In the genomic region with DNA sequence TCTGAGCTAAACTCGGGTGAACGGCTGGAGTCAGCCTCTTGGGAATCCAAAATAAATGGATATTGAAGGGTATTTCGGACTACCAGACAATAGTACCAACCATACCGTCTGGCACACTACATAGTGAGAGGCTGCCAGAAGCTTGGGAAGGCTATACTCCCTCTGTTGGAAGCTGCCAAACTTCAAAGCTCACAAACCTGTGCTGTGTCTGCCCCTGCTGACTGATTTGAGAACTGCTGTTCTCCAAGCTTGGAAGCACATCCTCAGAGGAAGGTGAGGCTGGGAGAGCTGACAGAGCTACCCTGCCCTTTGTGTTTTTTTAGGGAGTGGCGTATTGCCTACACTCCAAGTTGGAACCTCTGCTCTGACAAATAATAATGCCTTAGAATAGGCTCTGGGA, we compare ENCODE assay signal across 12 mouse cellular contexts.
DNase-seq lines count a peak whose midpoint lies in the region; ATAC-seq and TF ChIP-seq lines count a peak whose summit lies in the region.
"Had no signal": no experiment of that assay in that cellular context is flagged by ENCODE, and none has a peak within 500 bp of the region (broad histone marks: within the 10 kb centered on the region; RNA-seq: fewer than 3 reads in every experiment).

No protein-coding gene starts in this region.

- no peak overlapping the region for H3K4me2 ChIP-seq in heart, embryonic 12.5 days
- no peak overlapping the region for H3K4me2 ChIP-seq in midbrain, embryonic 14.5 days (ENCODE audit: low read length)
- H3K4me2 ChIP-seq in midbrain, embryonic 11.5 days, result no peak overlapping the region
- H3K4me2 ChIP-seq: hindbrain, embryonic 13.5 days; midbrain, embryonic 12.5 days had no signal

- no peaks in the 10 kb centered on the region for H3K79me2 ChIP-seq in heart, adult 2 months (replicated peaks; ENCODE audit: control insufficient read depth, insufficient read depth, low read length)

- 73% methylated on average over 5 of the region's 5 CpGs for WGBS in heart, adult 2 months
- 66% methylated on average over 5 of the region's 5 CpGs for WGBS in heart, embryonic 12.5 days
- 76% methylated on average over 5 of the region's 5 CpGs for WGBS in midbrain, embryonic 14.5 days
- 75% methylated on average over 5 of the region's 5 CpGs for WGBS in midbrain, embryonic 11.5 days

- H3K27me3 ChIP-seq in heart, adult 2 months (ENCODE audit: control insufficient read depth, insufficient read depth, low read length), result no peaks in the 10 kb centered on the region
- no peaks in the 10 kb centered on the region for H3K27me3 ChIP-seq in heart, embryonic 12.5 days (replicated peaks)
- no peaks in the 10 kb centered on the region for H3K27me3 ChIP-seq in midbrain, embryonic 14.5 days (ENCODE audit: control insufficient read depth, insufficient read depth, low read length)
- no peaks in the 10 kb centered on the region for H3K27me3 ChIP-seq in midbrain, embryonic 11.5 days (ENCODE audit: control insufficient read depth, insufficient read depth, low read length)
- H3K27me3 ChIP-seq: hindbrain, embryonic 13.5 days; midbrain, embryonic 12.5 days had no signal

- no peak overlapping the region for H3K9ac ChIP-seq in heart, adult 2 months (ENCODE audit: low read depth, low read length)
- H3K9ac ChIP-seq in heart, embryonic 12.5 days, result no peak overlapping the region
- H3K9ac ChIP-seq in midbrain, embryonic 14.5 days (replicated peaks; ENCODE audit: low read length), result no peak overlapping the region
- H3K9ac ChIP-seq in midbrain, embryonic 11.5 days (ENCODE audit: low read length), result no peak overlapping the region
- H3K9ac ChIP-seq: hindbrain, embryonic 13.5 days; midbrain, embryonic 12.5 days had no signal

- no peak overlapping the region for H3K27ac ChIP-seq in heart, adult 2 months
- H3K27ac ChIP-seq in heart, embryonic 12.5 days (ENCODE audit: poor library complexity, severe bottlenecking), result no peak overlapping the region
- no peak overlapping the region for H3K27ac ChIP-seq in midbrain, embryonic 14.5 days (replicated peaks; ENCODE audit: low read depth, low read length)
- H3K27ac ChIP-seq in midbrain, embryonic 11.5 days (ENCODE audit: low read depth, low read length), result no peak overlapping the region
- H3K27ac ChIP-seq: hindbrain, embryonic 13.5 days; midbrain, embryonic 12.5 days had no signal

- H3K36me3 ChIP-seq in heart, adult 2 months (ENCODE audit: control insufficient read depth, insufficient read depth, low read length), result no peaks in the 10 kb centered on the region
- no peaks in the 10 kb centered on the region for H3K36me3 ChIP-seq in heart, embryonic 12.5 days
- no peaks in the 10 kb centered on the region for H3K36me3 ChIP-seq in midbrain, embryonic 14.5 days (ENCODE audit: control insufficient read depth, insufficient read depth, low read length)
- no peaks in the 10 kb centered on the region for H3K36me3 ChIP-seq in midbrain, embryonic 11.5 days (ENCODE audit: control insufficient read depth, insufficient read depth, low read length)
- H3K36me3 ChIP-seq: hindbrain, embryonic 13.5 days; midbrain, embryonic 12.5 days had no signal

- no peak for DNase-seq in heart, adult 2 months
- peak; percentile 41 for DNase-seq in midbrain, embryonic 14.5 days
- DNase-seq in midbrain, embryonic 11.5 days (ENCODE audit: low spot score, missing footprints), result no peak
- DNase-seq in embryo, embryonic 10.5 days (ENCODE audit: low spot score), result peak; percentile 38
- DNase-seq in retina, postnatal 1 day, result peak; percentile 42
- DNase-seq in frontal cortex, postnatal 14 days (ENCODE audit: low spot score in 2 of 2), result no peak
- no peak for DNase-seq in spleen, postnatal 4 days (ENCODE audit: low spot score in 2 of 2)
- DNase-seq: cerebellum, postnatal 25 days; left cerebral cortex, postnatal 4 days had no signal

- ATAC-seq in heart, embryonic 12.5 days (ENCODE audit: insufficient number of reproducible peaks, low FRiP score), result no peak
- ATAC-seq in midbrain, embryonic 14.5 days (ENCODE audit: low FRiP score, low TSS enrichment), result no peak
- ATAC-seq in midbrain, embryonic 11.5 days (ENCODE audit: low FRiP score), result no peak

- peaks cover 8% of the 10 kb centered on the region for H3K9me3 ChIP-seq in heart, embryonic 12.5 days (replicated peaks)
- peaks cover 3% of the 10 kb centered on the region; the same call in 1 of the 2 replicates for H3K9me3 ChIP-seq in midbrain, embryonic 14.5 days (ENCODE audit: control insufficient read depth, low read length)
- H3K9me3 ChIP-seq in midbrain, embryonic 11.5 days (ENCODE audit: control insufficient read depth, low read length), result no peaks in the 10 kb centered on the region

- no peak for TF ChIP-seq EP300 in heart, adult 2 months (IDR thresholded peaks at IDR 0.05; ENCODE audit: insufficient read depth, low read depth, low read length)

- intact Hi-C loops in heart, adult 2 months (cut with DNase I), result no loop called here

- H3K4me3 ChIP-seq in heart, adult 2 months, result no peak overlapping the region
- no peak overlapping the region for H3K4me3 ChIP-seq in heart, embryonic 12.5 days
- no peak overlapping the region for H3K4me3 ChIP-seq in midbrain, embryonic 14.5 days (replicated peaks; ENCODE audit: low read depth, low read length)
- no peak overlapping the region for H3K4me3 ChIP-seq in midbrain, embryonic 11.5 days (ENCODE audit: low read depth, low read length)
- H3K4me3 ChIP-seq: hindbrain, embryonic 13.5 days; midbrain, embryonic 12.5 days had no signal

- no peak for TF ChIP-seq POLR2A in heart, adult 2 months (IDR thresholded peaks at IDR 0.05; ENCODE audit: insufficient read depth, low read depth, low read length)

- peak; percentile 30; the same call in 1 of the 2 replicates for TF ChIP-seq CTCF in heart, adult 2 months (IDR thresholded peaks at IDR 0.05)

- H3K4me1 ChIP-seq in heart, adult 2 months (ENCODE audit: control insufficient read depth, insufficient read depth, low read length), result no peaks in the 10 kb centered on the region
- no peaks in the 10 kb centered on the region for H3K4me1 ChIP-seq in heart, embryonic 12.5 days (replicated peaks)
- H3K4me1 ChIP-seq in midbrain, embryonic 14.5 days (ENCODE audit: control insufficient read depth, insufficient read depth, low read length), result no peaks in the 10 kb centered on the region
- no peaks in the 10 kb centered on the region for H3K4me1 ChIP-seq in midbrain, embryonic 11.5 days (ENCODE audit: control insufficient read depth, insufficient read depth, low read length)
- H3K4me1 ChIP-seq: hindbrain, embryonic 13.5 days; midbrain, embryonic 12.5 days had no signal

Comparison
In these comparisons a context has a peak if more than half of its experiments do, and no peak if none do; other contexts are left out.
1. DNase-seq: peak in midbrain, embryonic 14.5 days (single experiment), embryo, embryonic 10.5 days (single experiment) and retina, postnatal 1 day (single experiment); none in heart, adult 2 months (0 of 2), midbrain, embryonic 11.5 days (single experiment), frontal cortex, postnatal 14 days (0 of 2) and spleen, postnatal 4 days (0 of 2).